Mouse (Mus musculus): ENCODE measurements around the gene Gm49661. TPM values are rescaled to one million over a fixed set of nuclear protein-coding genes. Genes with fewer than 3 reads are reported as not detected.

Gm49661 gene
- not detected in 2 replicates for polyA plus RNA-seq (2015; fragmentation: Nextera tagmentation; extraction: Ambion mirVana)

DNA sequence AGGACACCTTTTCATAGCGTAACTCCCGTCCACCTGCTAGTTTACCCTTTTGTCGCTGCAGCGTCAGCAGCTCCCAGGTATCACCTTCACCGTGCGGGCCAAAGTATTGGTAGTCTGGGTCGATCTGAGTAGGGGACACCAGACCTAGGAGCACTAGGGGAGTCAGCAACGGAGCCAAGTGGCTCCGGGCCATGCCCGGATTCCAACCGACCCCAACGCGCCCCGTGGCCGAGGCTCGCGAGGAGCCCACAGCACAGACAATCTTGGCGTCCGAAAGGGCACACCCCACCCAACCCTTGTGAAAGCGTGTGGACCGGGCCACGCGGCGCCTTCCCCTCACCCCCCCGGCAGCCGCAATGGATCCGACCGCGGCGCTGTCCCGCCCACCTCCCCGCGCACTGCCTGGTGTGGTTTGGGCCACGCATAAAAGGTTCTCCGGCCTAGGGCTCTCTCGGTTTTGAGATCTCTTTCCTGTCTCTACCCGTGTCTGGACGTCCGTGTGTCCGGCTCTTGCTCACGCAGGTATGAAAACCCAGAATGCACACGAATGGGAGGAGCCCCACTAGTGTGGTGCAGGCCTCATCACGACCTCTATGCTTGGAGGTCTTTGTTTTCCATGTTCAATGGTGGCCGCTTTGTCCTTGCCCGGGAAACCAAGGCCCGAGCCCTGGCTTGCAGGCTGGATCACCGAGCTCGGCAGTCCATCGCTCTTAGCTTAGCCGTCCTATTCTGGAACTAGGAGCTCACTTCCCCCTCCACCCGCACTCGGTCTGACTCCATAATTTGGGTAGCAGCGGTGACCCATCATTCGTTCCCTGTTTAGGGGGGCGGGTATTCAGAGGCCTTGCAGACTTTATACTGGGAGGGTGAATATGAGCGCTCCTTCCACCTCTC is at the start of gene Gm49661, which contains the start of the genes Prdx2 and Rnaseh2a:
Gene Gm49661 (minus strand): TSS at position 193 of the 894 bp plus-strand sequence.
Gene Prdx2 (plus strand): TSS at position 347 of the 894 bp plus-strand sequence.
Gene Rnaseh2a (minus strand): TSS at position 527 of the 894 bp plus-strand sequence.
- WGBS (ENCODE audit: insufficient replicate concordance): under 1% methylated on average over 56 of the region's 56 CpGs
- H3K4me1 ChIP-seq (replicated peaks): peaks cover 82% of the 10 kb centered on the region

DNA sequence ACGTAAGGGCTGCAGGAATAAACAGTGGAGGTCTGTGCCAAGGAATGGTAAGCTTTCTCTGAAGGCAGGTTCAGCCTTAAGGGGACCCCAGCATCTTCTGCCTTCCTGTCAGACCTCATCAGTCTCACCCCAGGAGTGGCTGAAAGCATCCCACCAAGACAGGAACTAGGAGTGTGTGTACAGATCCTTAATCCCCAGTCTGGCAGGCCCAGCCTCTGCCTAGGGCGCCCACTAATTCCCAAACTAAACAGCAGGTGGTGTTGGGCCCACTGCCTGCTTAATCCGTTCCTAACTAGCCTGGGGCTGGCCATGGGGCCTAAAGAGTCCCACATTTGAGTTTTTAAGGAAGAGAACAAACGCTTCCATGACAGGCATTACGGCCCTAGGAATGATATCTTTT is 48.0 kb upstream of the Gm49661 start:
- 61% methylated on average over 5 of the region's 5 CpGs for WGBS (ENCODE audit: insufficient replicate concordance)
- Histone ChIP-seq H3K4me2 (no peak overlapping the region), H3K9ac (no peak overlapping the region), H3K4me1 (replicated peaks) (peaks cover 4% of the 10 kb centered on the region; the same call in 1 of the 2 replicates), H3K27me3 (peaks cover 30% of the 10 kb centered on the region), H3K36me3 (peaks cover 51% of the 10 kb centered on the region), H3K4me3 (replicated peaks) (no peak overlapping the region), H3K27ac (no peak overlapping the region), H3K9me3 (replicated peaks) (no peaks in the 10 kb centered on the region)
- DNase-seq (no peak), ATAC-seq (ENCODE audit: low read depth) (no peak)

More for the DNA sequence above, at the start of gene Gm49661, which contains the start of the genes Prdx2 and Rnaseh2a:
- Histone ChIP-seq H3K9me3 (replicated peaks) (no peaks in the 10 kb centered on the region), H3K4me3 (replicated peaks) (peak within 1 kb of the TSS; percentile 76), H3K4me2 (peak within 1 kb of the TSS; percentile 99), H3K36me3 (peaks cover 45% of the 10 kb centered on the region), H3K27me3 (no peaks in the 10 kb centered on the region), H3K9ac (peak within 1 kb of the TSS; percentile 96), H3K27ac (peak within 1 kb of the TSS; percentile 99)
- ATAC-seq (ENCODE audit: low read depth) (peak; percentile 59), DNase-seq (peak; percentile 73)

DNA sequence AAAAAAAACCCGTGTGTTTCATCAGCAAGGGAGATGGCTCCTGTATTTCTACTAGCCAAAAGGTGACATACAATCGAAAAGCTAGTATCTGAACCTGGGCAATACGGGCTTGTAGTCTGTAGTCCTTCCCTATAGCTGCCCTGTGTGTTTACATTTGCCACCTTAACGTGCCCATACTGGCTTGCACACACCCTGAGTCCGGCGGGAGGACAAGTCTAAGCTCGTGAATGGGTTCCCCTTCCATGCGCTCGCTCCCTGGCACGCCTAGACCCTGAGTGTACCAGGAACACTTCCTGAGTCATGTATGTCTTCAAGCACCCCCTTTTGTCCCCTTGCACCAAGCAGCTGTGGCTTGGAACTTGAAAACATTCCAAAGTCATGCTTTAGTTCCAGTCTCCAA is 47.5 kb upstream of the Gm49661 start:
- no peaks in the 10 kb centered on the region for H3K9me3 ChIP-seq (replicated peaks)
- H3K4me3 ChIP-seq (replicated peaks): no peak overlapping the region
- peaks cover 34% of the 10 kb centered on the region for H3K27me3 ChIP-seq
- no peak overlapping the region for H3K27ac ChIP-seq
- ATAC-seq (ENCODE audit: low read depth) (no peak), DNase-seq (no peak)
- H3K4me2 ChIP-seq: no peak overlapping the region
- WGBS (ENCODE audit: insufficient replicate concordance): 59% methylated on average over 10 of the region's 10 CpGs
- H3K36me3 ChIP-seq: peaks cover 46% of the 10 kb centered on the region
- H3K4me1 ChIP-seq (replicated peaks): peaks cover 4% of the 10 kb centered on the region; the same call in 1 of the 2 replicates
- no peak overlapping the region for H3K9ac ChIP-seq

DNA sequence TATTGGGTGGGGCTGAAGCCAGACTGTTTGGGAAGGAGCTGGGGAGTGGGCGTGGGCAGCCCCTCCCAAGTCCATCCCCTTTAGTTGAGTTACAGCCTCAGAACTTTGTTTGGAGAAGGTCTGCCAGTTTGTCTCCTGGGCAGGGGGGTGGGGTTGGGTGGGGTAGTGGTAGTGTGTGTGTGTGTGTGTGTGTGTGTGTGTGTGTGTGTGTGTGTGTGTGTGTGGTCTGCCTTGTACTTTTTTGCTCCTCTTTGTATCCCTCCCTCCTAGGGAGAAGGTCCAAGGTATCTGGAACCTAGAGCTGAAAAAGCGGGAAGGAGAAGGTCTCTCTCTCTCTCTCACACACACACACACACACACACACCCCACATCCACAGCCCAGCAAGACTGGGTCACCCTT is 45.2 kb upstream of the Gm49661 start, which contains the start of gene Best2:
Gene Best2 (minus strand): TSS at position 101 of the 400 bp plus-strand sequence.
- Histone ChIP-seq H3K36me3 (peaks cover 24% of the 10 kb centered on the region), H3K4me3 (replicated peaks) (peak within 1 kb of the TSS; percentile 29), H3K9me3 (replicated peaks) (no peaks in the 10 kb centered on the region), H3K27ac (no peak within 1 kb of the TSS), H3K4me1 (replicated peaks) (peaks cover 4% of the 10 kb centered on the region; the same call in 1 of the 2 replicates), H3K4me2 (peak within 1 kb of the TSS; percentile 59), H3K9ac (0 out of 2 replicates have a peak within 1 kb of the TSS, but pooled peaks have one; percentile 45), H3K27me3 (peaks cover 51% of the 10 kb centered on the region)
- DNase-seq: no peak
- no peak for ATAC-seq (ENCODE audit: low read depth)
- WGBS (ENCODE audit: insufficient replicate concordance): 57% methylated on average over 2 of the region's 2 CpGs

DNA sequence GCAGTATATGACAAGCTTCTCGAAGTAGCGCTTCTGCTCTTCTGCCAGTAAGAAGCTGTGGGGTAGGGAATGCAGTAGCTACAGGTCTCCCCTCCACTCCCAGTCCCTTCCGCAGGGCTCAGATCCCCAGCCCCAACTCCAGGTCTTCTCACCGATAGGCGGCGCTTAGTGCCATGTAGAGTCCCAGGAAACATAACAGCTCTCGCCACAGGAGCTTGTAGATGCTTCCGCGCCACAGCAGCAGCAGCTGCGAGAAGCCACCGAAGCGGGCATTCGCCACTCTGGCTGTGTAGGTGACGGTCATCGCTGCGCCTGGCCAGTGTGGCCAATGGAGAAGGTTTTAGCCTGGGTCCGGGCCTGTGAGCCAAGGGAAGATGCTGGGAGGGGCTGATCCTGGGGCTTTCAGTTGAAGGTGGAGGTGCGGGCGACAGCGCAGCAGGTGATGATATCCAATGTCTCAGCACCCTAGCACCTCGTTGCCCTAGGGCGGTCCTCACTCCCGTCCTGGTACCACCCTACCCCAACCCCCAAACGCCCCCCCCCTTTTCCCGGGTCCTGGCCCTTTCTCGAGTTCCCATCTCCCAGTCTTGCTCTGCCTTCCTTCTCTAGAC is 44.1 kb upstream of the Gm49661 start:
- DNase-seq (peak; percentile 60), ATAC-seq (ENCODE audit: low read depth) (peak; percentile 56; the same call in 1 of the 2 replicates)
- Histone ChIP-seq H3K4me1 (replicated peaks) (peaks cover 4% of the 10 kb centered on the region; the same call in 1 of the 2 replicates), H3K9ac (0 out of 2 replicates have a peak overlapping the region, but pooled peaks have one; percentile 45), H3K4me3 (replicated peaks) (peak overlapping the region; percentile 29), H3K36me3 (peaks cover 13% of the 10 kb centered on the region), H3K27me3 (peaks cover 62% of the 10 kb centered on the region), H3K27ac (no peak overlapping the region), H3K9me3 (replicated peaks) (no peaks in the 10 kb centered on the region), H3K4me2 (peak overlapping the region; percentile 59)
- WGBS (ENCODE audit: insufficient replicate concordance): 3% methylated on average over 25 of the region's 26 CpGs

DNA sequence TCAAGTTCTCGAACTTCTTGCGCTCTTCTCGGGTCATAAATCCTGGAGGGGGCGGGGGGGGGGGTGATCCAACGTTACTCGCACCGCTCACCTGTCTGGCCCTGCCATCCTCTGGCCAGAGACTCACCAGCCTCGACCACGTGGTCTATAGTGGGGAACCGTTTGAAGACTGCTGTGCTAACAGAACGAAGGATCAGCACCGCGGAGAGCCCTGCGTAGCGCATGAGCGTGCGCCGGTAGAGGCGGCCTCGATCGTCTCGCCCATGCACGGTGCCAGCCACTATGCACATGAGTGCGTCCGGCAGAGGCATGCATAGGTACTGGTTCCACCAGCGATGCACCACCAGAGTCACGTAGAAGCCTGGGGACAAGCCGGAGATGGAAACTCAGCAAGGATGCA is 42.0 kb upstream of the Gm49661 start:
- no peak overlapping the region for H3K9ac ChIP-seq
- H3K4me2 ChIP-seq: no peak overlapping the region
- no peaks in the 10 kb centered on the region for H3K36me3 ChIP-seq
- no peak overlapping the region for H3K4me3 ChIP-seq (replicated peaks)
- no peaks in the 10 kb centered on the region for H3K9me3 ChIP-seq (replicated peaks)
- DNase-seq (no peak), ATAC-seq (ENCODE audit: low read depth) (no peak)
- peaks cover 7% of the 10 kb centered on the region; the same call in 1 of the 2 replicates for H3K4me1 ChIP-seq (replicated peaks)
- peaks cover 80% of the 10 kb centered on the region for H3K27me3 ChIP-seq
- no peak overlapping the region for H3K27ac ChIP-seq
- WGBS (ENCODE audit: insufficient replicate concordance): 12% methylated on average over 28 of the region's 28 CpGs

DNA sequence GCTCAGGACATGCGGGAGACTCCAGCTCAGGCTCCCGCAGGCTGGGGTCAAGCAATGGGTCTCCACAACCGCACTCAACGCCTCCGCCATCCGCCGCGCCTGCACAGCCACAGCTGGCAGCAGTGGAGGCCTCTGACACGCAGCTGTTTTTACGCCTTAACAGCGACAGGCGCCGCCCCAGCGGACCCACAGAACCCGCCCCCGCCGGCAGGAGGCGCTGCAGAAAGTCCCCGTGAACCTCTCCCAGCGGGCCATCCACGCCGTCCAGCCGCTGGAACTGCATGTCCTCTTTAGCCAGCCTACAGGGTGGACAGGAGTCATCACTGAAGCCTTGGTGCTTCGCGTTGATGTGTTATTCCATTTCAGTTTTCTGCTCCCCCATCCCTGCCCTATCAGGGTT is 38.5 kb upstream of the Gm49661 start:
- 21% methylated on average over 25 of the region's 25 CpGs for WGBS (ENCODE audit: insufficient replicate concordance)
- DNase-seq (no peak), ATAC-seq (ENCODE audit: low read depth) (no peak)

DNA sequence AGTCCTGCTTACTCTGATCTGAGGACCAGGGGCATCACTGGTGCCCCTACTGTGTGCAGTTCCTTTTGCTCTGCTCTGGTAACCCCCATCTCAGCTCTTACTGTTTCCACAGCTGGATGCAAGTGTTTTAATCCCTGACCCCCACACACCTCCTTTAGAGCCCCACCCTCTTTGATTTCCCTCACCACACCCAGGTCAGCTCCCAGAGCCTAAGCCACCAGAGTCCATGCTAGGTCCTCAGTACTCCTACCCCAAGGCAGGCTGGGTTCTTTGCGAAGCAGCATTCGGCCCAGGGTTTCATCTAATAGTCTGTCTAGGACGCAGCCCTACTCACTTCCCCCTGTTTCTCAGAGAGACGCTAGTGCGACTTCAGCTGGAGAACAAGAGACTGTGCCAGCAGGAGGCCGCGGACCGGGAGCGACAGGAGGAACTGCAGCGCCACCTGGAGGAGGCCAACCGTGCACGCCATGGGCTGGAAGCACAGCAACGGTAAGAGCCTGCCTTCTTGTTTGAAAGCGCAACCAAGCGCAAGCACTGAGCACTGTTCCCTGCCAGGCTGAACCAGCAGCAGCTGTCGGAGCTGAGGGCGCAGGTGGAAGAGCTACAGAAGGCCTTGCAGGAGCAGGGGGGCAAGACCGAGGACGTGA is 28.5 kb upstream of the Gm49661 start:
- H3K9ac ChIP-seq: peak overlapping the region; percentile 50
- peak; percentile 80 for ATAC-seq (ENCODE audit: low read depth)
- H3K36me3 ChIP-seq: no peaks in the 10 kb centered on the region
- H3K4me2 ChIP-seq: peak overlapping the region; percentile 36
- H3K27me3 ChIP-seq: peaks cover 13% of the 10 kb centered on the region; the same call in 1 of the 2 replicates
- no peak overlapping the region for H3K4me3 ChIP-seq (replicated peaks)
- WGBS (ENCODE audit: insufficient replicate concordance): 6% methylated on average over 19 of the region's 19 CpGs
- peaks cover 15% of the 10 kb centered on the region for H3K4me1 ChIP-seq (replicated peaks)
- H3K27ac ChIP-seq: no peak overlapping the region
- peak; percentile 76 for DNase-seq
- no peaks in the 10 kb centered on the region for H3K9me3 ChIP-seq (replicated peaks)

More for the DNA sequence above, 38.5 kb upstream of the Gm49661 start:
- no peak overlapping the region for H3K4me3 ChIP-seq (replicated peaks)
- H3K4me2 ChIP-seq: no peak overlapping the region
- no peak overlapping the region for H3K9ac ChIP-seq
- no peaks in the 10 kb centered on the region for H3K9me3 ChIP-seq (replicated peaks)
- H3K27ac ChIP-seq: no peak overlapping the region
- H3K36me3 ChIP-seq: no peaks in the 10 kb centered on the region
- H3K27me3 ChIP-seq: peaks cover 59% of the 10 kb centered on the region
- H3K4me1 ChIP-seq (replicated peaks): peaks cover 3% of the 10 kb centered on the region; the same call in 1 of the 2 replicates

DNA sequence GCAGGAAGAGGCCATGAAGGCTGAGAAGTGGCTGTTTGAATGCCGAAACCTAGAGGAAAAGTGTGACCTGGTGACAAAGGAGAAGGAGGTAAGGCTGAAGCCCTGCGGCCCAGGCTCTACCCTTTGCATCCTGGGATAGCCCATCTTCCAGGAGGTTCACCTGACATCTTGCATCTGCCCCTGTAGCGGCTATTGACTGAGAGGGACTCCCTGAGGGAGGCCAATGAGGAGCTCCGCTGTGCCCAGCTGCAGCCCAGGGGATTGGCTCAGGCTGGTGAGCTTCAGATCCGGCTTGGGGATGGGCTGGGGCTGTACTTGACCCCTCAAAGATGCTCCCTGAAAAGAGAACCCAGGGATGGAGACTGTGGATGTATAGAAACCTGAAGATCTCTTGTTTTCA is 27.7 kb upstream of the Gm49661 start:
- H3K4me2 ChIP-seq: no peak overlapping the region
- H3K36me3 ChIP-seq: no peaks in the 10 kb centered on the region
- H3K4me3 ChIP-seq (replicated peaks): no peak overlapping the region
- WGBS (ENCODE audit: insufficient replicate concordance): 82% methylated on average over 5 of the region's 5 CpGs
- H3K9ac ChIP-seq: no peak overlapping the region
- H3K27ac ChIP-seq: no peak overlapping the region
- H3K9me3 ChIP-seq (replicated peaks): no peaks in the 10 kb centered on the region
- H3K4me1 ChIP-seq (replicated peaks): peaks cover 15% of the 10 kb centered on the region
- H3K27me3 ChIP-seq: peaks cover 13% of the 10 kb centered on the region; the same call in 1 of the 2 replicates
- no peak for DNase-seq
- ATAC-seq (ENCODE audit: low read depth): no peak

DNA sequence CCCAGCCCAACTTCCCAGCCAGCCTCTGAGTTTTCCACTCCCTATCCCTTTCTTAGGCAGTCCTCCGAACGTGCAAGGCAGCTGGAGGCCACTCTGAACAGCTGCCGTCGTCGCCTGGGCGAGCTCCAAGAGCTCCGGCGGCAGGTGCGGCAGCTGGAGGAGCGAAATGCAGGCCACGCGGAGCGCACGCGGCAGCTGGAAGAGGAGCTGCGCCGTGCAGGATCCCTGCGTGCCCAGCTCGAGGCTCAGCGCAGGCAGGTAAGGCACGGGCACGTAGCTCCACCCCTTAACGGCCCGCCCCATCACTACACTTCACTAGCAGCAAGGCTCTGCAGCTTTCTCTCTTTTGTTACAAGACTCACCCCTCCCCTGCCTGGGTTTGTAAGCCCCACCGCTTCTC is 26.4 kb upstream of the Gm49661 start:
- H3K36me3 ChIP-seq: no peaks in the 10 kb centered on the region
- peaks cover 13% of the 10 kb centered on the region; the same call in 1 of the 2 replicates for H3K27me3 ChIP-seq
- WGBS (ENCODE audit: insufficient replicate concordance): 56% methylated on average over 25 of the region's 25 CpGs
- no peak overlapping the region for H3K4me3 ChIP-seq (replicated peaks)
- peaks cover 23% of the 10 kb centered on the region for H3K4me1 ChIP-seq (replicated peaks)
- ATAC-seq (ENCODE audit: low read depth): no peak
- no peaks in the 10 kb centered on the region for H3K9me3 ChIP-seq (replicated peaks)
- no peak overlapping the region for H3K4me2 ChIP-seq
- no peak for DNase-seq
- H3K9ac ChIP-seq: no peak overlapping the region
- H3K27ac ChIP-seq: no peak overlapping the region

Measured in liver, embryonic 13.5 days (tissue).